Mouse (Mus musculus) kidney, embryonic 14.5 days (tissue): ENCODE results near the gene Vps26a. TPM values are rescaled to one million over a fixed set of nuclear protein-coding genes. Genes with fewer than 3 reads are reported as not detected.
A peak's percentile ranks its signal among the peaks of the same experiment; 100 is the strongest.
"Not testable (repeated sequence)": the region's sequence is repeated elsewhere in the genome, so short reads cannot be mapped to it uniquely, and the experiment has no call there.

Experiments
- ATAC-seq: fragments of 200-750 bp; cut with Nextera tagmentation; 2 replicates; pipeline ENCODE4 v1.8.0; 2017; ENCODE audit warnings: moderate number of reproducible peaks, mild to moderate bottlenecking, moderate TSS enrichment, moderate library complexity; ENCODE audit not compliant: low FRiP score, low TSS enrichment
- H3K27ac ChIP-seq: fragments of 300-500 bp; sonication (generic); 2 replicates; pipeline ENCODE4 v1.5.1; 2014; ENCODE audit warnings: low read depth, mild to moderate bottlenecking, low read length, moderate library complexity, mixed read lengths
- H3K27me3 ChIP-seq: fragments of 300-500 bp; sonication (generic); 2 replicates; pipeline ENCODE4 v1.6.1; 2014; ENCODE audit warnings: mild to moderate bottlenecking, low read length; ENCODE audit not compliant: control insufficient read depth, insufficient read depth
- H3K36me3 ChIP-seq: fragments of 300-500 bp; sonication (generic); 2 replicates; pipeline ENCODE4 v1.6.1; 2014; ENCODE audit warnings: low read length, mixed read lengths; ENCODE audit not compliant: control insufficient read depth, insufficient read depth
- H3K4me1 ChIP-seq: fragments of 300-500 bp; sonication (generic); 2 replicates; pipeline ENCODE4 v1.6.1; 2014; ENCODE audit warnings: low read length, mixed read lengths; ENCODE audit not compliant: control insufficient read depth, insufficient read depth
- H3K4me2 ChIP-seq: fragments of 300-500 bp; sonication (generic); replicated peaks from 2 replicates; pipeline ENCODE4 v1.6.1; 2014; ENCODE audit warnings: low read depth, mild to moderate bottlenecking, low read length
- H3K4me3 ChIP-seq: fragments of 300-500 bp; sonication (generic); 2 replicates; pipeline ENCODE4 v1.5.1; 2014; ENCODE audit warnings: mild to moderate bottlenecking, low read length
- H3K9ac ChIP-seq: fragments of 300-500 bp; sonication (generic); 2 replicates; pipeline ENCODE4 v1.6.1; 2014; ENCODE audit warnings: low read depth, mild to moderate bottlenecking, low read length, moderate library complexity
- H3K9me3 ChIP-seq: fragments of 300-500 bp; sonication (generic); 2 replicates; pipeline ENCODE4 v1.6.1; 2016; ENCODE audit warnings: low read length; ENCODE audit not compliant: control insufficient read depth
- WGBS: fragments of 180-500 bp; shearing (Covaris S2); extraction: QIAGEN DNeasy Blood & Tissue Kit; methylation state at CpG from one replicate; pipeline ENCODE4 v1.1.7; 2014; 5-methylcytosine and 5-hydroxymethylcytosine counted together
- polyA plus RNA-seq: library from polyadenylated mRNA; unstranded; fragments of >200 nt; fragmentation: Nextera tagmentation; extraction: Ambion mirVana; gene quantifications from 2 replicates; pipeline ENCODE4 v1.2.1, GENCODE M21; 2014

Gene Vps26a
- polyA plus RNA-seq, 1 experiment from 2014 or later: 83.4 TPM

- Histone ChIP-seq H3K27me3 (no peaks in the 10 kb centered on the region), H3K36me3 (no peaks in the 10 kb centered on the region; the same call in 1 of the 2 replicates), H3K4me3 (no peak overlapping the region), H3K9ac (no peak overlapping the region), H3K9me3 (no peaks in the 10 kb centered on the region), H3K27ac (no peak overlapping the region), H3K4me1 (no peaks in the 10 kb centered on the region), H3K4me2 (no peak overlapping the region)
- no peak for ATAC-seq
- WGBS: 61% methylated on average over 7 of the region's 7 CpGs
These were observed 5.3 kb downstream of the Vps26a start for GRCm38 (mm10) chr10:62481108-62481852.

- H3K36me3 ChIP-seq: no peaks in the 10 kb centered on the region; the same call in none of the 2 replicates
- WGBS: 73% methylated on average over 2 of the region's 2 CpGs
- H3K4me2 ChIP-seq: no peak overlapping the region
- H3K4me1 ChIP-seq: no peaks in the 10 kb centered on the region
- no peak for ATAC-seq
- H3K4me3 ChIP-seq: no peak overlapping the region
- no peaks in the 10 kb centered on the region for H3K27me3 ChIP-seq
- no peak overlapping the region for H3K27ac ChIP-seq
- no peaks in the 10 kb centered on the region for H3K9me3 ChIP-seq
- no peak overlapping the region for H3K9ac ChIP-seq
These were observed 9.6 kb downstream of the Vps26a start for GRCm38 (mm10) chr10:62476980-62477379.

- Histone ChIP-seq H3K4me3 (no peak overlapping the region), H3K36me3 (no peaks in the 10 kb centered on the region; the same call in none of the 2 replicates), H3K27ac (no peak overlapping the region), H3K27me3 (no peaks in the 10 kb centered on the region), H3K4me1 (no peaks in the 10 kb centered on the region), H3K9ac (no peak overlapping the region), H3K9me3 (no peaks in the 10 kb centered on the region), H3K4me2 (no peak overlapping the region)
- no peak for ATAC-seq
- 89% methylated on average over 10 of the region's 10 CpGs for WGBS
These were observed 11.7 kb downstream of the Vps26a start for GRCm38 (mm10) chr10:62474944-62475343.

- Histone ChIP-seq H3K4me1 (no peaks in the 10 kb centered on the region), H3K4me3 (no peak overlapping the region), H3K27me3 (no peaks in the 10 kb centered on the region), H3K27ac (no peak overlapping the region), H3K4me2 (no peak overlapping the region), H3K9me3 (no peaks in the 10 kb centered on the region), H3K36me3 (peaks cover 8% of the 10 kb centered on the region; the same call in 1 of the 2 replicates), H3K9ac (no peak overlapping the region)
- ATAC-seq: no peak
- 67% methylated on average over 5 of the region's 5 CpGs for WGBS
These were observed 15.5 kb downstream of the Vps26a start for GRCm38 (mm10) chr10:62471105-62471504.

- H3K9ac ChIP-seq: no peak overlapping the region
- H3K4me3 ChIP-seq: no peak overlapping the region
- no peaks in the 10 kb centered on the region for H3K27me3 ChIP-seq
- ATAC-seq: no peak
- H3K36me3 ChIP-seq: peaks cover 10% of the 10 kb centered on the region; the same call in 1 of the 2 replicates
- H3K4me2 ChIP-seq: no peak overlapping the region
- 93% methylated on average over 4 of the region's 4 CpGs for WGBS
- H3K9me3 ChIP-seq: no peaks in the 10 kb centered on the region
- H3K4me1 ChIP-seq: no peaks in the 10 kb centered on the region
- H3K27ac ChIP-seq: no peak overlapping the region
These were observed 16.9 kb downstream of the Vps26a start for GRCm38 (mm10) chr10:62469736-62470135.

- Histone ChIP-seq H3K9me3 (no peaks in the 10 kb centered on the region), H3K27me3 (no peaks in the 10 kb centered on the region), H3K4me3 (no peak overlapping the region), H3K27ac (no peak overlapping the region), H3K4me1 (no peaks in the 10 kb centered on the region), H3K4me2 (no peak overlapping the region), H3K9ac (no peak overlapping the region), H3K36me3 (peaks cover 57% of the 10 kb centered on the region)
- ATAC-seq: no peak
These were observed 25.3 kb downstream of the Vps26a start for GRCm38 (mm10) chr10:62461321-62461720.

- not testable (repeated sequence) for H3K9me3 ChIP-seq, H3K4me3 ChIP-seq, H3K27me3 ChIP-seq, H3K4me1 ChIP-seq, H3K4me2 ChIP-seq, ATAC-seq, H3K9ac ChIP-seq, H3K27ac ChIP-seq
- peaks cover 25% of the 10 kb centered on the region for H3K36me3 ChIP-seq
- WGBS: 68% methylated on average over 11 of the region's 11 CpGs
These were observed 34.6 kb downstream of the Vps26a start for GRCm38 (mm10) chr10:62452001-62452400.

- H3K9me3 ChIP-seq: no peaks in the 10 kb centered on the region
- no peaks in the 10 kb centered on the region for H3K27me3 ChIP-seq
- H3K36me3 ChIP-seq: peaks cover 26% of the 10 kb centered on the region
- peak; percentile 28; the same call in 1 of the 2 replicates for ATAC-seq
- peak overlapping the region; percentile 79; the same call in 1 of the 2 replicates for H3K27ac ChIP-seq
- peak overlapping the region; percentile 99 for H3K4me3 ChIP-seq
- peaks cover 9% of the 10 kb centered on the region for H3K4me1 ChIP-seq
- peak overlapping the region; percentile 96 for H3K9ac ChIP-seq
- 44% methylated on average over 18 of the region's 18 CpGs for WGBS
- peak overlapping the region; percentile 77 for H3K4me2 ChIP-seq
These were observed 36.3 kb downstream of the Vps26a start for GRCm38 (mm10) chr10:62450280-62450640.

GRCm38 (mm10) chr10:62449364-62450279 is 37.0 kb downstream of the Vps26a start, which contains the start of the genes 4930507D05Rik and Supv3l1:
Gene 4930507D05Rik, plus strand, starts transcription at chr10:62449489.
Gene Supv3l1, minus strand, starts transcription at chr10:62449738.
- peak within 1 kb of the TSS; percentile 77 for H3K4me2 ChIP-seq
- no peaks in the 10 kb centered on the region for H3K9me3 ChIP-seq
- H3K4me3 ChIP-seq: peak within 1 kb of the TSS; percentile 99
- ATAC-seq: peak; percentile 86
- no peaks in the 10 kb centered on the region for H3K27me3 ChIP-seq
- peak within 1 kb of the TSS; percentile 96 for H3K9ac ChIP-seq
- H3K27ac ChIP-seq: peak within 1 kb of the TSS; percentile 79
- H3K4me1 ChIP-seq: peaks cover 9% of the 10 kb centered on the region
- under 1% methylated on average over 71 of the region's 73 CpGs for WGBS
- peaks cover 27% of the 10 kb centered on the region for H3K36me3 ChIP-seq
